Mouse (Mus musculus): ENCODE measurements around the gene Eftud2. TPM values are rescaled to one million over a fixed set of nuclear protein-coding genes. Genes with fewer than 3 reads are reported as not detected.

The Eftud2 gene
- polyA plus RNA-seq, 1 experiment, result 77.9 TPM

DNA sequence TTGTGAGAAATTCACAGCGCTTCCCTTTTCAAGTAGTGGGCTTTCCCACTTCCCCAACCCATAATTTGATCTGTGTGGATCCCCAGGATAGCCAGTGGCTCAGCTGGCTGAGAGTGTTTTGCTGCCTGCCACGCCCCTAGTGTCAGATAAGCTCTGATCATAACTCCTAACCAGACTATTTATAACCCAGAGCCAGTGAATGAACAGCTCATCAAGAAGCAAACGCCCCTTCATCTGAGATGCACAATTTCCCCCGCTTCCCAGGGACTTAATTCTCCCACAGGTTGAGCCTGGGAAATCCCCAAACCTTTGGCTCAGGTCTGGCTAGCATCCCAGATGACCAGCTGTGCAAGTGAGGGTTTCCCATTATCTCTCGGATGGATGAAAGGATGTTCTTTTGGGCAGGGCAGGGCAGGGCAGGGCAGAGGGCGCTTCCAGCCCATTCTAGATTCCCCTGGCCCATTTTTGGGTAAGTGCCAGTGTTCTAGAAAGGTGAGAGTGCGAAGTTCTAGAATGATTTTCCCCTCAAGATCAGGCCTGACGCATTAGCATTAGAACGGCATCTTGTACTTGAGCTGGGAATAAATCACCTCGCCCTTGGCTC is 3.9 kb upstream of the Eftud2 start, which contains the start of gene Fam187a:
Gene Fam187a, plus strand, starts transcription at position 554 of the 604 bp plus-strand sequence.
- Histone ChIP-seq H3K27ac (ENCODE audit: insufficient read depth, low read length) (no peak within 1 kb of the TSS), H3K4me3 (ENCODE audit: insufficient read depth, low read length) (no peak within 1 kb of the TSS), H3K4me1 (ENCODE audit: control insufficient read depth, insufficient read depth, low read length) (no peaks in the 10 kb centered on the region)
- no peak for TF ChIP-seq POLR2A (IDR thresholded peaks at IDR 0.05; ENCODE audit: low read depth, low read length)
- no peak for TF ChIP-seq CTCF (IDR thresholded peaks at IDR 0.05; ENCODE audit: borderline replicate concordance, insufficient read depth, low read length)

DNA sequence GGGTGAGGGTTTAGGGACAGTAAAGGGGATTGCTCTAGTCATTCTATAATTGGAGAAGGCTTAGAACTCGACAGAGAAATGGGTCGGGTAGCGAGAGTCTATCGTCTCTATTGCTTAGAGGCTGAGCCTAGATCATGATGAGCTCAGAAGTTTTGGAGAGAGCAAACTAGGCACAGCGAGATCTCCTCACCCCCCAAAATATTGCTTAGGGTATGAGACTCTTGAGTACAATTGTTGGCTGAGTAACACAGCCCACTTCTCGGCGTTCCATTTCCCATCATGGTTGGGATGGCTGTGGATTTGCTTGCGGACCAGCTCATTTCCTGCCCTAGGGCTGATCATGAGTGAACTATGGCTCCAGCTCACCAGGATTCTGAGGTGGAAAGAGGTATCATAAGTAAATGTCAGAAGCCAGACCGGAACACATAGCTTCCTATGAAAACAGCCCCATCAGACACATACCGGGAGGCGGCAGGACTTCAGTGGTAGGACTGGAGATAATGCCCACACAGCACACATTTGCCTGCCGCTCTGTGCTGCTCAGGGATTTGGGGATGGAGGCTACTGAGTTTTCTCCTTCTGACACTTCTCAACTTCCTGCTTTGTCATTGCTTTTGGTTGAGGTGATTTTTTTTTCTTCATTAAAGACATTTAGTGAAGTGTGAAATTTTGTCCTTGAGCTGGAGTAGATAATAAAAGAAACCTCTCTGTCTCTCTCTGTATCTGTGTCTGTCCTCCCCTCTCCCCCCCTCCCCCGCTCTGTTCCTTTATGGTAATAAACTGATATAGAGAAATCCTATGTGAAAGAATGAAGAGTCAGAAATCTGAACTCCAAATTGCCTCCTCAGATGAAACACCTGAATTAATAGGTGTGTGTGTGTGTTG is 771 bp upstream of the Eftud2 start:
- Histone ChIP-seq H3K4me1 (ENCODE audit: control insufficient read depth, insufficient read depth, low read length) (peaks cover 5% of the 10 kb centered on the region), H3K27ac (ENCODE audit: insufficient read depth, low read length) (no peak overlapping the region), H3K4me3 (ENCODE audit: insufficient read depth, low read length) (peak overlapping the region; percentile 63)
- TF ChIP-seq POLR2A (IDR thresholded peaks at IDR 0.05; ENCODE audit: low read depth, low read length) (no peak), CTCF (IDR thresholded peaks at IDR 0.05; ENCODE audit: borderline replicate concordance, insufficient read depth, low read length) (no peak)

DNA sequence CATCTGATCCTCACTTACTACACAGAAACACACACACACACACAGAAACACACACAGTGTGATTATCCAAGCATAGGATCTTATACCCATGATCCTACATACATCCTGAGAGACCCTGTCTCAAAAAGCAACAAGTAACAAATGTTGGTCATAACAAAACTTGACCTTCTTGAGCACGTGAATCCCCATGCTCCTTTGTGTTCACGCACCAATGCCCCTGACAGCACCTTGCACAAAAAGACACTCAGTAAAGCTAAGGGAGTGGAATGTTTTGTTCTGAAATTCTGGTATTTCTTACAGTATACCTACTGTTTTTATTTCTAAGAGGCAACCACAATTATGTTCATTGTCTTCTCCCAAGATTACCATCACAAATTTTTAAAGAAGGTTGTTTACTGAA is 1.2 kb downstream of the Eftud2 start:
- H3K27ac ChIP-seq (ENCODE audit: insufficient read depth, low read length), result no peak overlapping the region
- no peak for TF ChIP-seq POLR2A (IDR thresholded peaks at IDR 0.05; ENCODE audit: low read depth, low read length)
- TF ChIP-seq CTCF (IDR thresholded peaks at IDR 0.05; ENCODE audit: borderline replicate concordance, insufficient read depth, low read length), result no peak
- peak overlapping the region; percentile 6; the same call in 1 of the 2 replicates for H3K4me3 ChIP-seq (ENCODE audit: insufficient read depth, low read length)
- peaks cover 5% of the 10 kb centered on the region for H3K4me1 ChIP-seq (ENCODE audit: control insufficient read depth, insufficient read depth, low read length)

DNA sequence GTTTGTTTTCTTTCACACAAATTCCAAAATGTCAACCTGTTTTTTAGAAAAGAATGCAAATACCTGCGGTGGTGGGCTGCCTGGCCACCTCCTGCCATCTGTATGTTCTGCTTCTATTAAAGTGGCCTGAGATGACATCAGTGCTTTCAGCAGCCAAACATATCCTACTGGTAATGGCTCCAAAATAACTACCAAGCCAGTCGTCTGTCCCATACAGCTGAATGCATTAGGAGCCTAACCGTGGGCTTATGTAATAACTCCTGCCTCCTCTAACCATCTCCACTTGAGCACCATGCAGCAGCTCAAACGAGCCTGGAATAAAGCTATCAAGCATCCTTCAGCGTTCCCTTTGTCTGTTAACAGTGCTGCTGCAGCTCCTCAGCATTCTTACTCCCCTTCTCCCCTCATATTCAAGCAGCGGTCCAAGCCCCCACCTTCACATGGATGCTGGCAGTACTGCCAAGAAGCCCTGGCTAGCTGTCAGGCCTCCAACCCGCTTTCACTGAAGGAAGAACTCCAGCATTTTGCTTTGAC is 5.9 kb downstream of the Eftud2 start:
- no peak for TF ChIP-seq CTCF (IDR thresholded peaks at IDR 0.05; ENCODE audit: borderline replicate concordance, insufficient read depth, low read length)
- TF ChIP-seq POLR2A (IDR thresholded peaks at IDR 0.05; ENCODE audit: low read depth, low read length), result no peak
- H3K4me3 ChIP-seq (ENCODE audit: insufficient read depth, low read length), result no peak overlapping the region
- H3K4me1 ChIP-seq (ENCODE audit: control insufficient read depth, insufficient read depth, low read length), result peaks cover 5% of the 10 kb centered on the region
- no peak overlapping the region for H3K27ac ChIP-seq (ENCODE audit: insufficient read depth, low read length)

DNA sequence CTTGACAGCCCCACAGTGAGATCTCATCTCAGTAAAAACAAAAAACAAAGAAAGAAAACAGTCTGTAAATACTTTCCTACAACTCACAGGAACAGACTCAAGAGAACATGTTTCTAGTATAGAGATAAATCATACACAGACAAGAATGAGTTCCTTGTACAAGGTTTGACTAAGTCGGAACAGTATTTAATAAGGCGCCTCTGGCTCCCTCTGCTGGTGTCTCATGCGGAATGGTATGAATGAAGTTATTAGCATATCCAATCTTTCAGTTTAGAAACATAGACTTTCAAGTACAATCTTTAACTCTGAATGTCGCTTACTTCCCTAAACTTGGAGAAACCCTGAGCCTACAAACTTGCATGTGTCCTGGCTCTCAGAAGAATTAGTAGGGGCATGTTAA is 16.5 kb downstream of the Eftud2 start:
- TF ChIP-seq CTCF (IDR thresholded peaks at IDR 0.05; ENCODE audit: borderline replicate concordance, insufficient read depth, low read length) (no peak), POLR2A (IDR thresholded peaks at IDR 0.05; ENCODE audit: low read depth, low read length) (no peak)
- H3K4me3 ChIP-seq (ENCODE audit: insufficient read depth, low read length), result no peak overlapping the region

DNA sequence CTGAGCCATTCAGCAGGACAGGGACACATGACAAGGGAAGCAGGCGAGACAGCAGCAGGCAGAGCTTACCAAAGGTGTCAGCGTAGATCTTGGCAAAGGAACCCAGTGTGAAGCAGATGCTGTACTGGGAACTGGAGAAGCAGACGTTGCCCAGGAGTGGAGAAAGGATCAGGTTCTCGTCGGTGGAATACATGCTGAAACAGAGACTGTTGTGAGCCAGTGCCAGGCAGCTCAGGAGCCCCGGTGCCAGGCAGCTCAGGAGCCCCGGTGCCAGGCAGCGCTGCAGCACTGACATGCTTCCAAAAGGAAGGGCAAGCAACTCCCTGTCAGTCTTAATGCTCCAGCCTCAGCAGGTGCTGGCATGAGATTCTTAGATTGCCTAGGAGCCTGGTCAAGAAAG is 20.9 kb downstream of the Eftud2 start:
- Histone ChIP-seq H3K4me1 (ENCODE audit: control insufficient read depth, insufficient read depth, low read length) (no peaks in the 10 kb centered on the region), H3K27ac (ENCODE audit: insufficient read depth, low read length) (no peak overlapping the region), H3K4me3 (ENCODE audit: insufficient read depth, low read length) (no peak overlapping the region)
- no peak for TF ChIP-seq CTCF (IDR thresholded peaks at IDR 0.05; ENCODE audit: borderline replicate concordance, insufficient read depth, low read length)
- TF ChIP-seq POLR2A (IDR thresholded peaks at IDR 0.05; ENCODE audit: low read depth, low read length), result no peak

More for the DNA sequence above, 16.5 kb downstream of the Eftud2 start:
- Histone ChIP-seq H3K27ac (ENCODE audit: insufficient read depth, low read length) (no peak overlapping the region), H3K4me1 (ENCODE audit: control insufficient read depth, insufficient read depth, low read length) (no peaks in the 10 kb centered on the region)

DNA sequence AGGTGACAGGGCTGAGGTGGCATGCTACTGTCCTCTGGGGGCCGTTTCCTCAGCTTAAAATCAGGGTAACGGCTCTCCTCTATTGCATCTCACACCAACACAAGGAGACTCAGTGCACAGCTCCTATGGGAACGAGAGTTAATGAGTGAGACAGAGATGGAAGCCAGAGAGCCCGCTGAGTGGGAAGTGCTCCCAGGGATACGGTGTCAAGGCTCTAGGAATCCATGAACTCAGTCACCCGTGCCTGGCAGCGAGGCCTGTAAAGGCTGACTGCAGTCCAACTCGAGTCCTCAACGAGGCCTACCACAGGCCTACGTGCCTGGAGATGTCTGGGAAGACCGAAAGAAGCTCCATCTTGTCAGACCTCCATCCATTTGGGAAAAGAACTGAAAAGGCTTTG is 21.8 kb downstream of the Eftud2 start:
- no peak overlapping the region for H3K4me3 ChIP-seq (ENCODE audit: insufficient read depth, low read length)
- no peak overlapping the region for H3K27ac ChIP-seq (ENCODE audit: insufficient read depth, low read length)
- H3K4me1 ChIP-seq (ENCODE audit: control insufficient read depth, insufficient read depth, low read length), result no peaks in the 10 kb centered on the region
- TF ChIP-seq POLR2A (IDR thresholded peaks at IDR 0.05; ENCODE audit: low read depth, low read length) (no peak), CTCF (IDR thresholded peaks at IDR 0.05; ENCODE audit: borderline replicate concordance, insufficient read depth, low read length) (no peak)

DNA sequence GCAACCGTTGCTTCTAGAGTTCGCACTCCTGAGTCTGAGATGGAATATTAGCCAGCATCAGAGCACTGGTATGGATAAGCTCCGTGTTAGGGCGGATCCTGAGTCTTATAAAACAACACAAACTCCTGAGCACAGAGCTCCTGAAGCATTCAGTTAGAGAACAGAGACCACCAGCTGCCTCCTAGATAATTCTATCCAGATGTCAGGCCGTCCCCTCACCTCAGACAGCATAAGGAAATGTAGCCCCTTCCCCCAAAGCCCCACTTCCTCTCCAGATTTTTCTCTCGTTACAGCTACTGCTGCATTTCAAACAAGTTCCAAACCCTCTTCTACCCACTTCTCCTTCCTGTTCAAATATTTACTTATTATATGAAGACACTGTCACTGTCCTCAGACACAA is 24.8 kb downstream of the Eftud2 start:
- H3K4me3 ChIP-seq (ENCODE audit: insufficient read depth, low read length), result no peak overlapping the region
- TF ChIP-seq POLR2A (IDR thresholded peaks at IDR 0.05; ENCODE audit: low read depth, low read length) (no peak), CTCF (IDR thresholded peaks at IDR 0.05; ENCODE audit: borderline replicate concordance, insufficient read depth, low read length) (no peak)
- no peaks in the 10 kb centered on the region for H3K4me1 ChIP-seq (ENCODE audit: control insufficient read depth, insufficient read depth, low read length)
- no peak overlapping the region for H3K27ac ChIP-seq (ENCODE audit: insufficient read depth, low read length)

DNA sequence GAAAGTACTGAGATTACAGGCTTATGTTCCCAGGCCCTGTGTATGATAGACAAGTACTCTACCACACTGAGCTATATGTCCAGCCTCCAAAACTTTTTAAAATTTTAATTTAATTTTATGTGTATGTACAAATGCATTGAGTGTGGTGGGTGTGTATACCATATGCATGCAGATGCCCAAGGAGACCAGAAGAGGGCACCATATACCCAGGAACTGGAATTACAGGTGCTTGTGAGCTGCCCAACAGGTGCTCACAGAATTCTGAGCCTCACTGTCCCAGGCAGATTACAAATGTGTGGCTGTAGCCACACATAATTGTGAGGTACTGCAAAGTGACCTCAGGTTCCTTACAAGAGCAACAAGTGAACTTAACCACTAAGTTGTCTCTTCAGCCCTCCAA is 27.0 kb downstream of the Eftud2 start:
- no peak overlapping the region for H3K27ac ChIP-seq (ENCODE audit: insufficient read depth, low read length)
- TF ChIP-seq CTCF (IDR thresholded peaks at IDR 0.05; ENCODE audit: borderline replicate concordance, insufficient read depth, low read length), result no peak
- TF ChIP-seq POLR2A (IDR thresholded peaks at IDR 0.05; ENCODE audit: low read depth, low read length), result no peak
- no peak overlapping the region for H3K4me3 ChIP-seq (ENCODE audit: insufficient read depth, low read length)
- H3K4me1 ChIP-seq (ENCODE audit: control insufficient read depth, insufficient read depth, low read length), result no peaks in the 10 kb centered on the region

DNA sequence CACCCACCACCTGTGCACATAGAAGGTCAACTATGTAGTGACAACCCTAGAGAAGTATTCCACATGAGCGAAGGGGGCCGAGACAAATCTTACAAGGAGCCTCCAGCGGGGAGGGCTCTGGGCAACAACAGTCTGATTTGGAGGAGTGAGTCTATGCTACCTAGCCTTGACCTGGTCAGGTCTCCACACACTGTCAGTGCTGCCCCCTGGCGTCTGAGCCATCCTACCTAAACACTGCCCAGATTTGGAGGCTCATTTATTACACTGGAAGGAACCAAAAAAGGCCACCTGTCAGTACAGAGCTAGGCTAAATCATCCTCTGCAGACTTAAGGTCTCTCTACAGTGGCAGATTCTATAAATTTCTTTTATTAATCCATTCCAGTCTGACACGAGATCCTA is 28.9 kb downstream of the Eftud2 start:
- no peaks in the 10 kb centered on the region for H3K4me1 ChIP-seq (ENCODE audit: control insufficient read depth, insufficient read depth, low read length)
- no peak overlapping the region for H3K4me3 ChIP-seq (ENCODE audit: insufficient read depth, low read length)
- TF ChIP-seq CTCF (IDR thresholded peaks at IDR 0.05; ENCODE audit: borderline replicate concordance, insufficient read depth, low read length) (peak; percentile 83), POLR2A (IDR thresholded peaks at IDR 0.05; ENCODE audit: low read depth, low read length) (no peak)
- H3K27ac ChIP-seq (ENCODE audit: insufficient read depth, low read length), result no peak overlapping the region
